Mouse (Mus musculus) lung, adult 18-20 months (tissue): Measurements from ENCODE around the gene Gjc3.

Experiments
- DNase-seq, 2 experiments: peaks; one replicate each; pipeline ENCODE4 v3.0.0; 2022; ENCODE audit warnings: mixed read lengths in 2 of 2

Gjc3 gene

DNA sequence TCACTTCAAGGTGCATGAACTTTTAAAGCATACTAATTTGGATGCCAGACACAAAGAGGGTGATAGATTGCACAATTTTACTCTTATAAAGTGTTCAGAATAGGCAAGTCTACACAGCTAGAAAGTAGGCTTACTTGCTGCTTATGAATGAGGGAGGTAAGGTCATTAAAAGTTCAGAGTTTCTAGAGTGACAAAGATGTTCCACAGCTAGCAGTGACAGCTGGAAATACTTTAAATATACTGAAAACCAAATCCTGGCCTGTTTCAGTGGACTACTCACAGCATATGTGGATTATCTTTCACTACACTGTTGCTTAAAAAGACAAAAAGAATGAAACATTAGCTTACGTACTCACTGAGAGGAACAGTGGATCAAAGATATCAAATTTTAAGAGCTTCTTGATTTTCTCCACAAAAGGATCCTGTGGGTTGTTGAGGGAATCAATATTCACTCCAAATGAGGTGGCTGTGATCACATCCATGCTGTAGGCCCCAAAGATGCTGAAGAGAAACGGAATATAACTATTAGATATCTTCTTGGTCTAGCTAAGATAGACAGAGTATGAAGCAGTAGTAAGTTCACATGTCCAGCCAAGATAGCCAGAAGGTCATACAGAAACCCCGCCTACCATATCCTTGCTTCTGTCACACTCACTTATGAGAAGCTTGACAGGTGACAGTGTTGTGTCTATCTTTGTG lies 53.2 kb downstream of the Gjc3 start:
- DNase-seq = no peak
